Mouse (Mus musculus) G1E-ER4 (cell line): ENCODE results near the gene Ccdc141. TPM values are rescaled to one million over a fixed set of nuclear protein-coding genes. Genes with fewer than 3 reads are reported as not detected.

ENCODE experiments used
- GATA1 ChIP-seq: IDR thresholded peaks from one replicate; pipeline ENCODE4 v1.8.0; 2012; ENCODE audit warnings: low read length, inconsistent platforms
- polyA plus RNA-seq: library from polyadenylated mRNA; stranded (reverse); fragments of >175 nt; gene quantifications from 2 replicates; pipeline ENCODE4 v1.2.3, GENCODE M21; 2012

Ccdc141 gene
- polyA plus RNA-seq, 1 experiment: not detected

- no peak for TF ChIP-seq GATA1
Measured at GRCm38 (mm10) chr2:77073930-77074329, 96.5 kb downstream of the Ccdc141 start.

GRCm38 (mm10) chr2:77065294-77065693 lies 105.1 kb downstream of the Ccdc141 start:
- no peak for TF ChIP-seq GATA1

- TF ChIP-seq GATA1: no peak
Measured at GRCm38 (mm10) chr2:77061871-77062270, 108.6 kb downstream of the Ccdc141 start.

- TF ChIP-seq GATA1: no peak
Measured at GRCm38 (mm10) chr2:77059596-77059995, 110.8 kb downstream of the Ccdc141 start.

GRCm38 (mm10) chr2:77056367-77056766 lies 114.1 kb downstream of the Ccdc141 start:
- no peak for TF ChIP-seq GATA1

- no peak for TF ChIP-seq GATA1
Measured at GRCm38 (mm10) chr2:77042912-77043311, 127.5 kb downstream of the Ccdc141 start.

GRCm38 (mm10) chr2:77039683-77040082 lies 130.8 kb downstream of the Ccdc141 start:
- TF ChIP-seq GATA1: no peak

- no peak for TF ChIP-seq GATA1
Measured at GRCm38 (mm10) chr2:77039281-77039680, 131.2 kb downstream of the Ccdc141 start.

- no peak for TF ChIP-seq GATA1
Measured at GRCm38 (mm10) chr2:77037211-77037610, 133.2 kb downstream of the Ccdc141 start.

- no peak for TF ChIP-seq GATA1
Measured at GRCm38 (mm10) chr2:77034112-77034511, 136.3 kb downstream of the Ccdc141 start.

- no peak for TF ChIP-seq GATA1
Measured at GRCm38 (mm10) chr2:77033322-77034060, 136.9 kb downstream of the Ccdc141 start.

GRCm38 (mm10) chr2:77020649-77021048 lies 149.8 kb downstream of the Ccdc141 start:
- no peak for TF ChIP-seq GATA1

GRCm38 (mm10) chr2:77017735-77018134 lies 152.7 kb downstream of the Ccdc141 start:
- TF ChIP-seq GATA1: no peak

GRCm38 (mm10) chr2:77011981-77012380 lies 158.5 kb downstream of the Ccdc141 start:
- TF ChIP-seq GATA1: no peak

GRCm38 (mm10) chr2:77007015-77007414 lies 163.4 kb downstream of the Ccdc141 start:
- TF ChIP-seq GATA1: no peak

- TF ChIP-seq GATA1: no peak
Measured at GRCm38 (mm10) chr2:77003148-77003547, 167.3 kb downstream of the Ccdc141 start.

- no peak for TF ChIP-seq GATA1
Measured at GRCm38 (mm10) chr2:76998351-76998750, 172.1 kb downstream of the Ccdc141 start.
